Mouse (Mus musculus): ENCODE measurements around the gene Dnah3. TPM values are rescaled to one million over a fixed set of nuclear protein-coding genes. Genes with fewer than 3 reads are reported as not detected.

Gene Dnah3
- polyA plus RNA-seq, 1 experiment = 34.6 TPM

- no peaks in the 10 kb centered on the region for H3K27me3 ChIP-seq (ENCODE audit: control insufficient read depth, insufficient read depth, low read length)
- H3K4me1 ChIP-seq (ENCODE audit: control insufficient read depth, insufficient read depth, low read length) = no peaks in the 10 kb centered on the region
- H3K4me3 ChIP-seq (ENCODE audit: control insufficient read depth, low read depth, low read length) = no peak overlapping the region
- no peak for TF ChIP-seq POLR2A (IDR thresholded peaks at IDR 0.05; ENCODE audit: control insufficient read depth, low read depth, low read length)
- no peak for TF ChIP-seq CTCF (IDR thresholded peaks at IDR 0.05; ENCODE audit: control insufficient read depth, insufficient read depth, insufficient replicate concordance, low read depth, low read length)
- no peak overlapping the region for H3K27ac ChIP-seq (ENCODE audit: control insufficient read depth, insufficient read depth, low read depth, low read length)
- H3K36me3 ChIP-seq (ENCODE audit: control insufficient read depth, insufficient read depth, low read length) = no peaks in the 10 kb centered on the region
Measured at GRCm38 (mm10) chr7:119959091-119959490, 136.0 kb downstream of the Dnah3 start.

DNA sequence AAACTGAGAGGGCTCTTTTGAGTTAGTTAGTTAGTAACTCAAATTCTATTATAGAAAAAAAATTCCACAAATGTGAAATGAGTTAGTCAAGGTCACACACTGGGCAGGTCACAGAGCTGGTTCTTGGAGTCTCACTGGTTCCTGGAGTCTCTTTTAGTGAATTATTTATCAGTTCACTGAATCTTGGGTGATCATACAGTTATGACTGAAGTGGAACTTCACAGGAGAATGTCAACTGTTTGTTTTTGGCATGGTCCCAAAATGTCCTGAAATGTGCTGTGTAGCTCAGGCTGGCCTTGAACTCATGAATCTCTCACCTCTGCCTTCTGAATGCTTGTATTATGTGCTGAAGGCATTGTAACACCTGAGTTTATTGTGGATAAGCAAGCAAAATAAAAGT is 137.7 kb downstream of the Dnah3 start:
- no peaks in the 10 kb centered on the region for H3K27me3 ChIP-seq (ENCODE audit: control insufficient read depth, insufficient read depth, low read length)
- no peaks in the 10 kb centered on the region for H3K4me1 ChIP-seq (ENCODE audit: control insufficient read depth, insufficient read depth, low read length)
- no peak overlapping the region for H3K4me3 ChIP-seq (ENCODE audit: control insufficient read depth, low read depth, low read length)
- TF ChIP-seq CTCF (IDR thresholded peaks at IDR 0.05; ENCODE audit: control insufficient read depth, insufficient read depth, insufficient replicate concordance, low read depth, low read length) = no peak
- TF ChIP-seq POLR2A (IDR thresholded peaks at IDR 0.05; ENCODE audit: control insufficient read depth, low read depth, low read length) = no peak
- no peaks in the 10 kb centered on the region for H3K36me3 ChIP-seq (ENCODE audit: control insufficient read depth, insufficient read depth, low read length)
- no peak overlapping the region for H3K27ac ChIP-seq (ENCODE audit: control insufficient read depth, insufficient read depth, low read depth, low read length)

GRCm38 (mm10) chr7:119954047-119954446 is 141.0 kb downstream of the Dnah3 start:
- Histone ChIP-seq H3K27ac (ENCODE audit: control insufficient read depth, insufficient read depth, low read depth, low read length) (no peak overlapping the region), H3K4me3 (ENCODE audit: control insufficient read depth, low read depth, low read length) (no peak overlapping the region), H3K27me3 (ENCODE audit: control insufficient read depth, insufficient read depth, low read length) (no peaks in the 10 kb centered on the region), H3K4me1 (ENCODE audit: control insufficient read depth, insufficient read depth, low read length) (no peaks in the 10 kb centered on the region), H3K36me3 (ENCODE audit: control insufficient read depth, insufficient read depth, low read length) (no peaks in the 10 kb centered on the region)
- TF ChIP-seq POLR2A (IDR thresholded peaks at IDR 0.05; ENCODE audit: control insufficient read depth, low read depth, low read length) (no peak), CTCF (IDR thresholded peaks at IDR 0.05; ENCODE audit: control insufficient read depth, insufficient read depth, insufficient replicate concordance, low read depth, low read length) (no peak)

DNA sequence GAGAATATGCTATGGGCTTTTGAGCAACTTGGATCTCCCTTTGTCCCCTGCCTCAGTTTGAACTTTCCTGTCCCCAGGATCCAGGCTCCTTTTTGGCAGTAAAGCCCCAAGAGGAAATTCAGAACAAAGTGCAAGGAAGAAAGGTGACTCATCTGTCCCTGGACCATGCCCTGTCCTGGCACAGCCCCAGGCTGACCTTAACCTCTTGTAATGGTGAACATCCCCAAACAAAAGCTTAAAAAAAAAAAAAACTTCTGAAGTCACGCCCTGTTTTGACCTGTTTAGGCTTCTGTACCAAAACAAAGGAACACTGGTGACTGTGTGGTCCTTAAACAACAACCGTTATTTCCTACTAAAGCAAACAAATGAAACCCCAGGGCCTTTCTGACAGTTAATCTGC is 153.5 kb downstream of the Dnah3 start:
- Histone ChIP-seq H3K4me1 (ENCODE audit: control insufficient read depth, insufficient read depth, low read length) (no peaks in the 10 kb centered on the region), H3K27me3 (ENCODE audit: control insufficient read depth, insufficient read depth, low read length) (no peaks in the 10 kb centered on the region), H3K4me3 (ENCODE audit: control insufficient read depth, low read depth, low read length) (no peak overlapping the region), H3K36me3 (ENCODE audit: control insufficient read depth, insufficient read depth, low read length) (no peaks in the 10 kb centered on the region), H3K27ac (ENCODE audit: control insufficient read depth, insufficient read depth, low read depth, low read length) (no peak overlapping the region)
- TF ChIP-seq CTCF (IDR thresholded peaks at IDR 0.05; ENCODE audit: control insufficient read depth, insufficient read depth, insufficient replicate concordance, low read depth, low read length) (no peak), POLR2A (IDR thresholded peaks at IDR 0.05; ENCODE audit: control insufficient read depth, low read depth, low read length) (no peak)

- Histone ChIP-seq H3K4me3 (ENCODE audit: control insufficient read depth, low read depth, low read length) (no peak overlapping the region), H3K27me3 (ENCODE audit: control insufficient read depth, insufficient read depth, low read length) (no peaks in the 10 kb centered on the region), H3K27ac (ENCODE audit: control insufficient read depth, insufficient read depth, low read depth, low read length) (no peak overlapping the region), H3K36me3 (ENCODE audit: control insufficient read depth, insufficient read depth, low read length) (no peaks in the 10 kb centered on the region), H3K4me1 (ENCODE audit: control insufficient read depth, insufficient read depth, low read length) (no peaks in the 10 kb centered on the region)
- TF ChIP-seq POLR2A (IDR thresholded peaks at IDR 0.05; ENCODE audit: control insufficient read depth, low read depth, low read length) (no peak), CTCF (IDR thresholded peaks at IDR 0.05; ENCODE audit: control insufficient read depth, insufficient read depth, insufficient replicate concordance, low read depth, low read length) (no peak)
Measured at GRCm38 (mm10) chr7:119937036-119937435, 158.0 kb downstream of the Dnah3 start.

DNA sequence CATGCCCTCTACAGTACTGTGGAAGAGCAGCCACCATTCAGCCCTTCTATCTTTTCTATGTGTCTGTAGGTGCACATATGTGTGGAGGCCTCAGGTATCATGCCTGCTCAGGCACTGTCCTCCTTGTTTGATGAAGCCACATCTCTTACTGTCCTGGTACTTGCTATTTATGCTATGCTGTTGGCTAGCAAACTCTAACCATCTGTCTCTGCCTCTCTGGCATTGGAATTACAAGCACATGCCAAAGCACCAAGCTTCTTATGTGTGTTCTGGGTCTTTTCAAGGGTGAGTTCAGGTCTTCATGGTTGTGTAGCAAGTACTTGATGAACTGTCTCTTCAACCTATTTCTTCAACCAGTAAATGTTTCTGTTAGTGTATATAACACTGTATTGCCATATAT is 158.8 kb downstream of the Dnah3 start:
- Histone ChIP-seq H3K27ac (ENCODE audit: control insufficient read depth, insufficient read depth, low read depth, low read length) (no peak overlapping the region), H3K4me3 (ENCODE audit: control insufficient read depth, low read depth, low read length) (no peak overlapping the region), H3K27me3 (ENCODE audit: control insufficient read depth, insufficient read depth, low read length) (no peaks in the 10 kb centered on the region), H3K4me1 (ENCODE audit: control insufficient read depth, insufficient read depth, low read length) (no peaks in the 10 kb centered on the region), H3K36me3 (ENCODE audit: control insufficient read depth, insufficient read depth, low read length) (no peaks in the 10 kb centered on the region)
- TF ChIP-seq CTCF (IDR thresholded peaks at IDR 0.05; ENCODE audit: control insufficient read depth, insufficient read depth, insufficient replicate concordance, low read depth, low read length) (no peak), POLR2A (IDR thresholded peaks at IDR 0.05; ENCODE audit: control insufficient read depth, low read depth, low read length) (no peak)

DNA sequence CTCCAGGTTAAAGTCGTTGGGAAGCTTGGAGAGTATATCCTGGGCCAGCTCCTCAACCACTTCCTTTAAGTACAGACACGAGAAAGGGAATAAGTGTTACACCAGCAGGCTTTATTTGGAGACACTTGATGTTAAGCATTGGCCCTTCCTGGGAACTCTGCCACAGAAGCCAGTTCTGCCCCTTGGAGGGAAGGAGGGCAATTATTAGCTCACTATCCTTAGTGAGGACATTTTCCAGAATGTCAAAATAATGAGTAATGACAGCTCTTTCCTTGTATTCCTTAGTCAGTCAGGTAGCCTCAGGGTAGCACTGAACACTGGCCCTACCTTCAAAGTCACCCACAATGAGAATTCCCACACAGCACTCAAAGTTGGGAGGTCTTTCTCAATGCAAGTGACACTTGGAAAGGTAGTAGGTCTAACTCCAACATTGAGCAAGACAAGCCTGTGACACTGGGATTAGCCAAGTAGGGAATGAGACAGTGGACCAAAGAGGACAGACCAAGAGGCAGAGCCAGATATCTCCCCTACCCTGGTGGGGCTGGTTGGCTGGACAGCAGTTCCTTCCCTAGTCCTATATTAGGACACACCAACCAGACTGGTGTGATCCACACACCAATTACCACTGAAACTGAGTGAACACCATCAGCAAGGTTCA is 166.2 kb downstream of the Dnah3 start:
- H3K4me1 ChIP-seq (ENCODE audit: control insufficient read depth, insufficient read depth, low read length) = no peaks in the 10 kb centered on the region
- H3K27ac ChIP-seq (ENCODE audit: control insufficient read depth, insufficient read depth, low read depth, low read length) = no peak overlapping the region
- TF ChIP-seq CTCF (IDR thresholded peaks at IDR 0.05; ENCODE audit: control insufficient read depth, insufficient read depth, insufficient replicate concordance, low read depth, low read length) (no peak), POLR2A (IDR thresholded peaks at IDR 0.05; ENCODE audit: control insufficient read depth, low read depth, low read length) (no peak)
- no peaks in the 10 kb centered on the region for H3K27me3 ChIP-seq (ENCODE audit: control insufficient read depth, insufficient read depth, low read length)
- no peaks in the 10 kb centered on the region for H3K36me3 ChIP-seq (ENCODE audit: control insufficient read depth, insufficient read depth, low read length)
- no peak overlapping the region for H3K4me3 ChIP-seq (ENCODE audit: control insufficient read depth, low read depth, low read length)

Data from testis, adult 2 months (tissue).